Mouse (Mus musculus) midbrain, embryonic 14.5 days (tissue): ENCODE measurements around the gene Arl15. TPM values are rescaled to one million over a fixed set of nuclear protein-coding genes. Genes with fewer than 3 reads are reported as not detected.

Experiments used
- ATAC-seq: fragments of 200-750 bp; cut with Nextera tagmentation; 2 replicates; pipeline ENCODE4 v1.8.0; 2017; ENCODE audit warnings: moderate number of reproducible peaks, moderate library complexity; ENCODE audit not compliant: low FRiP score, low TSS enrichment
- DNase-seq: peaks from one replicate; pipeline ENCODE4 v3.0.0-alpha.2; 2015
- H3K27ac ChIP-seq: fragments of 300-500 bp; sonication (generic); replicated peaks from 2 replicates; pipeline ENCODE4 v1.5.1; 2014; ENCODE audit warnings: mild to moderate bottlenecking, low read depth, low read length, moderate library complexity
- H3K27me3 ChIP-seq: fragments of 300-500 bp; sonication (generic); 2 replicates; pipeline ENCODE4 v1.6.1; 2014; ENCODE audit warnings: low read length, control low read depth, mixed read lengths; ENCODE audit not compliant: control insufficient read depth, insufficient read depth
- H3K36me3 ChIP-seq: fragments of 300-500 bp; sonication (generic); 2 replicates; pipeline ENCODE4 v1.6.1; 2014; ENCODE audit warnings: low read length, control low read depth; ENCODE audit not compliant: control insufficient read depth, insufficient read depth
- H3K4me1 ChIP-seq: fragments of 300-500 bp; sonication (generic); 2 replicates; pipeline ENCODE4 v1.6.1; 2014; ENCODE audit warnings: mild to moderate bottlenecking, antibody characterized with exemption, low read length, control low read depth; ENCODE audit not compliant: control insufficient read depth, insufficient read depth
- H3K4me2 ChIP-seq: fragments of 300-500 bp; sonication (generic); 2 replicates; pipeline ENCODE4 v1.6.1; 2014; ENCODE audit warnings: mild to moderate bottlenecking, low read length, moderate library complexity
- H3K4me3 ChIP-seq: fragments of 300-500 bp; sonication (generic); replicated peaks from 2 replicates; pipeline ENCODE4 v1.5.1; 2014; ENCODE audit warnings: low read depth, low read length
- H3K9ac ChIP-seq: fragments of 300-500 bp; sonication (generic); replicated peaks from 2 replicates; pipeline ENCODE4 v1.6.1; 2014; ENCODE audit warnings: mild to moderate bottlenecking, low read length, moderate library complexity
- H3K9me3 ChIP-seq: fragments of 300-500 bp; sonication (generic); 2 replicates; pipeline ENCODE4 v1.6.1; 2016; ENCODE audit warnings: low read length, control low read depth, mixed read lengths; ENCODE audit not compliant: control insufficient read depth
- WGBS: fragments of 180-500 bp; shearing (Covaris S2); extraction: QIAGEN DNeasy Blood & Tissue Kit; methylation state at CpG from one replicate; pipeline ENCODE4 v1.1.7; 2014; 5-methylcytosine and 5-hydroxymethylcytosine counted together
- polyA plus RNA-seq: library from polyadenylated mRNA; unstranded; fragments of >200 nt; fragmentation: Nextera tagmentation; extraction: Ambion mirVana; gene quantifications from 2 replicates; pipeline ENCODE4 v1.2.1, GENCODE M21; 2014

Arl15 gene
- polyA plus RNA-seq, 1 experiment from 2014 or later = 24.5 TPM

DNA sequence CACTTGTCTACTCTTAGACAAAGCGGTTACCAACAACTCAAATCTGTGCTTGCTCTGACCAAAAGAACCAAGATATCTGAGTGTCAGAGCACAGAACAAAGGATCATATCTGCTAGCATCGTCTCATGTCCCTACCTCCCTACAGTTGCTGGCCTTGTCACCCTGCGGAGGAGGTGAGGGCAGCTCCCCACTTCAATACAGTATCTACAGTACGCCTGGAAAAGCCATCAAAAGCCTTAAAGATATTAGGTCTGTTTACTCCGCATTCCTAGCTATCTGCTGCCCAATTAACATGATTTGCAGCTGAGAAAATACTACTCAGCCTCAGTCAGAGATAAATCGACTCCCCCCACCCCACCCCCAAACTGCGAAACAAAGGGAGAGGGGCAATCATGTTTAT, 371.3 kb downstream of the Arl15 start:
- Histone ChIP-seq H3K27me3 (no peaks in the 10 kb centered on the region), H3K4me1 (no peaks in the 10 kb centered on the region), H3K36me3 (no peaks in the 10 kb centered on the region), H3K4me3 (no peak overlapping the region), H3K4me2 (no peak overlapping the region), H3K9me3 (no peaks in the 10 kb centered on the region), H3K9ac (no peak overlapping the region), H3K27ac (no peak overlapping the region)
- DNase-seq = no peak
- WGBS = 81% methylated on average over 7 of the region's 7 CpGs
- ATAC-seq = no peak

DNA sequence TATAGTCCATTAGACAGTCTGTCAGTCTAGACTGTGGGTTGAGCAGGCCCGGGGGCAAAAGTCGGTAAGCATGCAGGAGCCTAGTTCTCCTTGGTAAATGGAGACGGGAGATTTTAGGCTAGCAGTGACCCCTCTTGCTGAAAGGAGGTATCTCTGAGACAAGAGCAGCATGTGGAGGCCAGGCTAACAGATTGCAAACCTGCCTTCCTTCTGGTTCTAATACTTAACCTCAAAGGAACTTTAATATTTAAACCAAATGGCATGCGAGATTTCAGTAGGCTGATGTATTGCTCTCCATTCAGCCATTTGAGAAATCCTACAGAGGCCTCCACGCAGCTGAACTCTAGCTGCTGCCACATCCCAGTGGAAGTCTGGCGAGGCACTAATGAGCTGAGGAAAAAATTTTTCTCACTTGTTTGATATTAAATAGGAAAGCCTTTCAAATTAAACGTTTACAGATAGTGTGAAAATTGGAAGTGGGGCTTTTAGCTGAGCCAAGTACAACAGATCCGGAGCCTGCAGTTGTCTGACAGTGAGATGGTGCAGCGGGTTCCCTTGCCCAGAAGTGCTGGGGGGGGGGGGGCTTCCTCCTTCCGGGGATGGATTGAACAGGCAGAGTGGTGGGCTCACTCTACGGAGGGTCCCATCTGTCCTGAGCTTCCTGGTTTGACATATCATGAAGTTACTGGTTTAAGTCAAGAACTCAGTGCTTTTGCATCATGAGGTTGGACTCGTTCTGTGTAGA, 372.3 kb downstream of the Arl15 start:
- Histone ChIP-seq H3K27ac (no peak overlapping the region), H3K36me3 (no peaks in the 10 kb centered on the region), H3K4me2 (no peak overlapping the region), H3K27me3 (no peaks in the 10 kb centered on the region), H3K9me3 (no peaks in the 10 kb centered on the region), H3K4me1 (no peaks in the 10 kb centered on the region), H3K9ac (no peak overlapping the region), H3K4me3 (no peak overlapping the region)
- ATAC-seq (no peak; the same call in 1 of the 2 replicates), DNase-seq (peak; percentile 27)
- WGBS = 67% methylated on average over 12 of the region's 12 CpGs

DNA sequence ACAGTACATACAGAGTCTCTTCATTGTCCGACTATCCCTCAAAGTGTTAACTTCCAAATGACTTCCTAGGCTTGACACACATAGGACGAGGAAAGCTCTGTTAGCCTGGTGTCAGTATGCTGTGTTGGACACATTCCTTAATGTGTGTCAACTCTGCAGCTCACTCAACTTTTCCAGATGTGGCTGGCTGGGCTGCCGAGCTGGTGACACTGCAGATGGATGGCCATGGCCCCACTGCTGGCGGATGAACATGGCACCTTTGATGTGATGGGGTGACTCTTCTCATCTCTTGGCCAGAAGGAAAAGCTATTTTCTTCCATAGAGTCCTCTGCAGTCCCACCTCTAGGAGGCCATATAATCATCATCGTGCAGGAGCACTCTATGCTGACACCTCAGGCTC, 375.8 kb downstream of the Arl15 start:
- no peaks in the 10 kb centered on the region for H3K36me3 ChIP-seq
- DNase-seq (no peak), ATAC-seq (no peak)
- no peaks in the 10 kb centered on the region for H3K4me1 ChIP-seq
- H3K4me2 ChIP-seq = no peak overlapping the region
- H3K27me3 ChIP-seq = no peaks in the 10 kb centered on the region
- no peak overlapping the region for H3K27ac ChIP-seq
- 89% methylated on average over 5 of the region's 5 CpGs for WGBS
- H3K4me3 ChIP-seq = no peak overlapping the region
- H3K9me3 ChIP-seq = no peaks in the 10 kb centered on the region
- no peak overlapping the region for H3K9ac ChIP-seq

DNA sequence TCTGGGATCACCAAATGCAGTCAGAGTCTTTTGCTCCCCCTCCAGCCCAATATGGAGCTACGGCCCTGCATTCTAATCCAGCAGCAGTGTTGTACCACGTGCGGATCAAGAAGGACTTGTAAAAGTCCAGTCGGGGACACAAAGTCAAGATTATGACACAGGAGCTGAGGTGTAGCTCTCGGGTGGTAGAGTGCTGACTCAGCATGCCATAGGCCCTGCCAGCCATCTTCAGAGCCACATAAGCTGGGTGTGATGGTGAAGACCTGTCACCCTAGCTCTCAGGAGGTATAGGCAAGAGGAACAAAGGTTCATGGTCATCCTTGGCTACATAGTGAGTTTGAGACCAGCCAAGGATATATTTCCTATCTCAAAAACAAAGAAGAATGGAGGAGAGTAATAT, 377.2 kb downstream of the Arl15 start:
- Histone ChIP-seq H3K27me3 (no peaks in the 10 kb centered on the region), H3K4me2 (no peak overlapping the region), H3K27ac (no peak overlapping the region), H3K36me3 (no peaks in the 10 kb centered on the region), H3K4me1 (no peaks in the 10 kb centered on the region), H3K9ac (no peak overlapping the region), H3K4me3 (no peak overlapping the region), H3K9me3 (no peaks in the 10 kb centered on the region)
- no peak for DNase-seq
- ATAC-seq = no peak
- WGBS = 94% methylated on average over 5 of the region's 5 CpGs

DNA sequence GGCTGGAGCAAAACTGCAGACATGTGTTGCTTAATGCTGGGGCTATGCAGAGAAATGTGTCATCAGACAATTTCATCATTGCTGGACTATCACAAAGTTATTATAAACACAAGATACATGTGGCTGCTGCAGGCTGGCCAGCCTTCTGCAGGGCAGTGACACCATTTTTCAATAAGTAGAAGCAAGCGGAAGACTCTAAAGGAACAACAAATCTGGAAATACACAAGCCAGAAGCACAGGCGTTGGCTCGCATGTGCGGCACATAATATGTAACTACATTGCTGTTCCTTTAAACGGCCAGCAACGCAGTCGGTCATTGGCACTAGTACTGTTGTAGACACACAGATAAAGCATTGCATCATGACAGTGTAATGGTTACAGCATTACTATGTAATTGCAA, 393.8 kb downstream of the Arl15 start:
- WGBS = 96% methylated on average over 7 of the region's 7 CpGs
- DNase-seq = no peak
- no peaks in the 10 kb centered on the region for H3K27me3 ChIP-seq
- no peak overlapping the region for H3K4me3 ChIP-seq
- H3K9me3 ChIP-seq = no peaks in the 10 kb centered on the region
- ATAC-seq = no peak
- H3K9ac ChIP-seq = no peak overlapping the region
- no peak overlapping the region for H3K4me2 ChIP-seq
- no peak overlapping the region for H3K27ac ChIP-seq
- H3K4me1 ChIP-seq = no peaks in the 10 kb centered on the region
- H3K36me3 ChIP-seq = no peaks in the 10 kb centered on the region

DNA sequence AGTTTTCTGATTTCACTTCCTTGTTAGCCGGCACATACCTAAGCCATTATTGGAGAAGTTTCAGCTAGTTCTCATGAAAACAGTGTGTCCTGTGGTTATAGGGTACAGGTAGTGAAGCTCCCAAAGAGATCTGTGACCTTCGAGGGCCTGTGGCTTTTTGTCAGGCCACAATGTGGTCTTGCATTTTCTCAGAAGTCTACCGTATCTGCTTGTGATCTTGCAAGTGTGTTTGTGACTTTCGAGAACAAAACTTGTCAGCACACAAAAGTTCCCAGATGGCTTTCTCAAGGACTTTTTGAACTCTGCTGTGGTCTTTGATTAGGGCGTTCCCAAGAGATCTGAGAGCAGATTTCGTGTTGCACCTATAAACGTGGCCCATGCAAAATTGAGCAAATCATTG, 394.5 kb downstream of the Arl15 start:
- no peaks in the 10 kb centered on the region for H3K27me3 ChIP-seq
- H3K4me3 ChIP-seq = no peak overlapping the region
- no peak overlapping the region for H3K9ac ChIP-seq
- H3K27ac ChIP-seq = no peak overlapping the region
- 90% methylated on average over 7 of the region's 7 CpGs for WGBS
- DNase-seq (no peak), ATAC-seq (no peak)
- no peaks in the 10 kb centered on the region for H3K4me1 ChIP-seq
- no peaks in the 10 kb centered on the region for H3K36me3 ChIP-seq
- no peaks in the 10 kb centered on the region for H3K9me3 ChIP-seq
- no peak overlapping the region for H3K4me2 ChIP-seq

DNA sequence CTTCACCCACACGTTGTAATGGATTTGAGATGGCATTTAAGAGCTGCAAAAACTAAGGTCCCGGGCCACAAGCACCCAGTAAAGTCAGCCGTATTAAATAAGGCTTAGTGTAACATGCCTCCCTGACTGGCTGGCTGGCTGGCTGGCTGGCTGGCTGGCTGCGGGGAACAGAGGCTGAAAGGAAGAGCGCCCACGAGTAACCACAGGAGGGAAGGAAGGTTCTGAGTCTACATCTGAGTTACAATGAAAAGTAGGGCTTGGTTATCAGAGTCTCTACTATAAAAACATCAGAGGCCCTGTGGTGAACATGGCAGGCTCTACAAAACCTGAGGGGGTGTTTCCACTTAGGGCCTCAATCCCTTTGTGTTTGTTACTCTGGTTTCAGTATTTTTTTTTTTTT, 395.1 kb downstream of the Arl15 start:
- no peak overlapping the region for H3K4me2 ChIP-seq
- H3K36me3 ChIP-seq = no peaks in the 10 kb centered on the region
- H3K27me3 ChIP-seq = no peaks in the 10 kb centered on the region
- 69% methylated on average over 6 of the region's 6 CpGs for WGBS
- H3K9me3 ChIP-seq = no peaks in the 10 kb centered on the region
- no peaks in the 10 kb centered on the region for H3K4me1 ChIP-seq
- H3K4me3 ChIP-seq = no peak overlapping the region
- no peak overlapping the region for H3K9ac ChIP-seq
- no peak for DNase-seq
- no peak for ATAC-seq
- no peak overlapping the region for H3K27ac ChIP-seq

DNA sequence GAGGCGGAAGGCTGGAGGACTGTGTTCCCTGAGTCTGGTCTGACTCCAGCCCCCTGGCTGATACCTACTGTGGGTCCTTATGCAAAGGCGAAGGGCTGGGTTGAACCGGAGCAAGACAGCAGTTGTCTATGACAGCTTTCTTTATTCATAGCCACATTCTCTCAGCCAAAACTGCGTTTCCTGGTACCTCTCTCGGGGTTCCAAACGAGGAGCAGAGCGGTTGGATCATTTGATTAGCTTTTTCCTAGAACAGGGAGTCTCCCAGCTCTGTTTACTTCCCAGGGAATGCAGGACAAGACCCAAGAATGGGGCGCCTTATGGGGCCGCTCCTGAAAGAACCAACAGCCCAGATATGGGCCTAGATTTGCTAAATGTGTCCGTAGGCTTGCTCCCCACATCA, 396.6 kb downstream of the Arl15 start:
- no peak overlapping the region for H3K9ac ChIP-seq
- 90% methylated on average over 10 of the region's 10 CpGs for WGBS
- no peak overlapping the region for H3K4me2 ChIP-seq
- H3K4me1 ChIP-seq = no peaks in the 10 kb centered on the region
- no peaks in the 10 kb centered on the region for H3K36me3 ChIP-seq
- H3K27ac ChIP-seq = no peak overlapping the region
- H3K9me3 ChIP-seq = no peaks in the 10 kb centered on the region
- ATAC-seq (no peak), DNase-seq (no peak)
- H3K27me3 ChIP-seq = no peaks in the 10 kb centered on the region
- no peak overlapping the region for H3K4me3 ChIP-seq

DNA sequence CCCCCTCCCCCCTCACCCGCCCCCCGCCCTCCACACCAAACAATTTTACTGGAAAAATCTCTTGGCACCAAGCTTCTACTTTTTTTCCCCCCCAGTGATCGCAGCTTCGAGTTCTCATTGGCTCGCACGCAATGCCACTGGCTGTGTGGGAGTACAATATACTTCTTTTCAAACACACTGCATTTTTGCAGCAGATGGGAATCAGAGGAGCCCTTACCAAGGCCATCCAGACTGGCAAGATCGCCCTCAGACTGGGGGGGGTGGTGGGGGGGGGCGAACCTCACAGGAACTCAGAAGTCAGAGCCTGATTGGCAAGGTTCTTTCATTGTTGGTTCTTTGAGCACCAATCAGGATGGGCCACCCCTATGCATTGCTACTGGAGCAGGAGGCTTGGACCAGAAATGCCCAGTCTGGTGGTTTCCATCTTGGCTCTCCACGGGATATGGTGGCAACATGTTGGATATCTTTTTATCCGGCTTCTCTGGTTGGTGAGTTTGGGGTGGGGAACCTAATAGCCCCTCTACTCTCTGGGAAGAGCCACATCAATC, 404.0 kb downstream of the Arl15 start:
- no peaks in the 10 kb centered on the region for H3K4me1 ChIP-seq
- 85% methylated on average over 10 of the region's 10 CpGs for WGBS
- ATAC-seq (no peak; the same call in 1 of the 2 replicates), DNase-seq (no peak)
- no peak overlapping the region for H3K4me3 ChIP-seq
- no peak overlapping the region for H3K27ac ChIP-seq
- no peaks in the 10 kb centered on the region for H3K27me3 ChIP-seq
- no peaks in the 10 kb centered on the region for H3K9me3 ChIP-seq
- H3K9ac ChIP-seq = no peak overlapping the region
- no peak overlapping the region for H3K4me2 ChIP-seq
- no peaks in the 10 kb centered on the region for H3K36me3 ChIP-seq
